Mouse (Mus musculus) myocyte (in vitro differentiated cells): ENCODE results near the gene Ptpdc1.

ENCODE experiments used
- CEBPB ChIP-seq: IDR thresholded peaks from 2 replicates; pipeline ENCODE4 v1.6.1; 2011; ENCODE audit warnings: mild to moderate bottlenecking, moderate library complexity; ENCODE audit not compliant: poor library complexity, insufficient read depth, severe bottlenecking
- E2F4 ChIP-seq: IDR thresholded peaks from one replicate; pipeline ENCODE4 v1.6.1; 2011; ENCODE audit warnings: mild to moderate bottlenecking, control low read depth, moderate library complexity; ENCODE audit not compliant: insufficient read depth
- MAX ChIP-seq: IDR thresholded peaks from one replicate; pipeline ENCODE4 v1.6.1; 2011; ENCODE audit warnings: low read depth, mild to moderate bottlenecking, control low read depth
- MYOD1 ChIP-seq, 3 experiments: IDR thresholded peaks; one replicate each; pipeline ENCODE4 v1.6.1; 2011; ENCODE audit warnings: control low read depth in 2 of 3, low read depth in 2 of 3, mild to moderate bottlenecking in 2 of 3, moderate library complexity in 1 of 3; ENCODE audit not compliant: insufficient read length in 2 of 3, control insufficient read depth in 1 of 3
- MYOG ChIP-seq, 3 experiments: IDR thresholded peaks; one replicate each; pipeline ENCODE4 v1.6.1; 2011; ENCODE audit warnings: control low read depth in 2 of 3, low read depth in 2 of 3, mild to moderate bottlenecking in 2 of 3; ENCODE audit not compliant: insufficient read length in 2 of 3, control insufficient read depth in 1 of 3, insufficient read depth in 1 of 3
- POLR2A ChIP-seq: IDR thresholded peaks from one replicate; pipeline ENCODE4 v1.6.1; 2011; ENCODE audit warnings: low read depth, mild to moderate bottlenecking, control low read depth, moderate library complexity; ENCODE audit not compliant: insufficient read length
- POLR2AphosphoS2 ChIP-seq: IDR thresholded peaks from one replicate; pipeline ENCODE4 v1.6.1; 2011; ENCODE audit warnings: low read depth, control low read depth; ENCODE audit not compliant: insufficient read length
- REST ChIP-seq: IDR thresholded peaks from one replicate; pipeline ENCODE4 v1.6.1; 2011; ENCODE audit warnings: mild to moderate bottlenecking, control low read depth, moderate library complexity; ENCODE audit not compliant: insufficient read depth, insufficient read length
- SRF ChIP-seq: IDR thresholded peaks from one replicate; pipeline ENCODE4 v1.6.1; 2011; ENCODE audit warnings: low read depth; ENCODE audit not compliant: control insufficient read depth, insufficient read length
- TCF12 ChIP-seq: IDR thresholded peaks from one replicate; pipeline ENCODE4 v1.6.1; 2011; ENCODE audit warnings: mild to moderate bottlenecking, control low read depth; ENCODE audit not compliant: poor library complexity, insufficient read depth, severe bottlenecking
- TCF3 ChIP-seq: IDR thresholded peaks from one replicate; pipeline ENCODE4 v1.6.1; 2011; ENCODE audit warnings: low read depth, control low read depth; ENCODE audit not compliant: insufficient read length
- USF1 ChIP-seq: IDR thresholded peaks from one replicate; pipeline ENCODE4 v1.6.1; 2011; ENCODE audit warnings: low read depth, mild to moderate bottlenecking, control low read depth, moderate library complexity

- TF ChIP-seq POLR2A (no peak), MAX (no peak), CEBPB (no peak), E2F4 (no peak), POLR2AphosphoS2 (no peak), REST (no peak), USF1 (no peak), TCF12 (peak; percentile 59), MYOD1 (IDR thresholded peaks at IDR 0.05; ENCODE audit: control insufficient read depth in 1 of 3, insufficient read length in 2 of 3, low read depth in 2 of 3) (peak in 2 of 3 experiments; percentile 69 to 92), SRF (no peak), MYOG (IDR thresholded peaks at IDR 0.05; ENCODE audit: control insufficient read depth in 1 of 3, insufficient read depth in 1 of 3, insufficient read length in 2 of 3, low read depth in 2 of 3) (peak; percentile 33 to 95 (median 62)), TCF3 (peak; percentile 13)
Observed at GRCm38 (mm10) chr13:48571298-48571697, 54.2 kb downstream of the Ptpdc1 start.
